Mouse (Mus musculus) kidney, adult 8-10 months (tissue): ENCODE results near the gene Eng.
A peak's percentile ranks its signal among the peaks of the same experiment; 100 is the strongest.

Experiments used
- DNase-seq, 2 experiments: peaks; one replicate each; pipeline ENCODE4 v3.0.0; 2022

Eng gene

GRCm38 (mm10) chr2:32682721-32683417 lies 36.5 kb downstream of the Eng start:
- DNase-seq: no peak

- DNase-seq: no peak
These were observed 37.3 kb downstream of the Eng start for GRCm38 (mm10) chr2:32683701-32684100.

- no peak for DNase-seq
These were observed 38.5 kb downstream of the Eng start for GRCm38 (mm10) chr2:32684681-32685428.

- no peak for DNase-seq
These were observed 39.4 kb downstream of the Eng start for GRCm38 (mm10) chr2:32685807-32686206.

- DNase-seq: no peak
These were observed 40.2 kb downstream of the Eng start for GRCm38 (mm10) chr2:32686640-32687039.

- no peak for DNase-seq
These were observed 41.2 kb downstream of the Eng start for GRCm38 (mm10) chr2:32687562-32687961.

- DNase-seq: peak; percentile 85 to 92
These were observed 43.0 kb downstream of the Eng start for GRCm38 (mm10) chr2:32689420-32689819.

GRCm38 (mm10) chr2:32691041-32691440 lies 44.6 kb downstream of the Eng start:
- DNase-seq: no peak

GRCm38 (mm10) chr2:32692496-32692895 lies 46.1 kb downstream of the Eng start:
- no peak for DNase-seq

- peak; percentile 61 to 64 for DNase-seq
These were observed 46.9 kb downstream of the Eng start for GRCm38 (mm10) chr2:32693282-32693681.

- peak; percentile 93 to 94 for DNase-seq
These were observed 47.5 kb downstream of the Eng start for GRCm38 (mm10) chr2:32693823-32694411.

- DNase-seq: no peak
These were observed 48.3 kb downstream of the Eng start for GRCm38 (mm10) chr2:32694691-32695090.

- no peak for DNase-seq
These were observed 53.3 kb downstream of the Eng start for GRCm38 (mm10) chr2:32699680-32700079.

GRCm38 (mm10) chr2:32700966-32701743 lies 54.8 kb downstream of the Eng start:
- DNase-seq: peak in 1 of 2 experiments; percentile 56

- DNase-seq: no peak
These were observed 56.7 kb downstream of the Eng start for GRCm38 (mm10) chr2:32703046-32703445.

- peak; percentile 90 to 92 for DNase-seq
These were observed 57.6 kb downstream of the Eng start, which contains the start of gene Fpgs for GRCm38 (mm10) chr2:32704021-32704421. Gene Fpgs (minus strand): TSS chr2:32704145.

- DNase-seq: no peak
These were observed 58.6 kb downstream of the Eng start for GRCm38 (mm10) chr2:32705018-32705417.

GRCm38 (mm10) chr2:32706971-32707370 lies 60.6 kb downstream of the Eng start:
- DNase-seq: no peak

- DNase-seq: no peak
These were observed 62.2 kb downstream of the Eng start for GRCm38 (mm10) chr2:32708643-32709042.

- no peak for DNase-seq
These were observed 63.2 kb downstream of the Eng start for GRCm38 (mm10) chr2:32709521-32710137.

GRCm38 (mm10) chr2:32710425-32710824 lies 64.0 kb downstream of the Eng start:
- DNase-seq: no peak

GRCm38 (mm10) chr2:32711301-32712056 lies 65.1 kb downstream of the Eng start:
- no peak for DNase-seq
